Mouse (Mus musculus) 3134 (cell line): ENCODE measurements around the gene Gm45021.
"Not testable (repeated sequence)": the region's sequence is repeated elsewhere in the genome, so short reads cannot be mapped to it uniquely, and the experiment has no call there.

ENCODE experiments used
- DNase-seq: peaks from one replicate; pipeline ENCODE4 v3.0.0-alpha.2; 2011; ENCODE audit warnings: low spot score; ENCODE audit not compliant: insufficient read length; ENCODE audit errors: extremely low read depth

Gm45021 gene

DNA sequence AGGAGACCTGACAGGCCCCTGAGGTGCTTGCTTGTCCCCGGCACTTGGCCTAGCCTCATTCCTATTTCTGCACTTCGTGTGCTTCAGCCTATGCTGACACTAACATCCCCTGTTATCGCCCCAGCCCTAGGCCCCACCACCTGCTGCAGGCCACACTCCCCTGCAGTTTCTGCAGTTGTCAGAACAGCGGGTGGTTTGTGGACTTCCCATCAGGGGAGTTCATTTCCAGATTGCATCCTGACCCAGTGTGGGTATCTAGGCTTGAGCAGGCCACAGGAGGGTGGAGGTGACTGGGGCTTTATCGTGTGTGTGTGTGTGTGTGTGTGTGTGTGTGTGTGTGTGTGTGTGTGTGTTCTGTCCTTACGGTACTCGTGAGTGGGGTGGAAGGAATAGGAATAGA lies 20.1 kb downstream of the Gm45021 start:
- DNase-seq: no peak

DNA sequence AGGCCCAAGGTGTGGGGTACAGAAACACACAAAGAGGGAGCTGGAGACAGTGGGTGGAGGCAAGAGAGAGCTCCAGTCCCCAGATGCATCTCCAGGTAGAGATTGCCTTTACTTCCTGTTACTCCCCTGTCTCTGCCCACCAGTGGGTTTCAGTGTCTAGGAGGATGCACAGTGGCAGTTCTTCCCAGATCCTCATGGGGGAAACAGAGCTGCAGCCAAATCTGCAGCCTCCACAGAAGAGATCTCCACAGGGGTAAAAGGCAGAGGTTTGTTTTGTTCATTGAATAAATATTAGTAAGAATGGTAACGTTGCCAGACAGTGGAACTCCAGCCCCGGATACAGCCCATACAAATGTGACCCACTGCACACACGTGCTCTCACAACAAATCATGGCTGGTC lies 21.2 kb downstream of the Gm45021 start:
- DNase-seq: no peak

DNA sequence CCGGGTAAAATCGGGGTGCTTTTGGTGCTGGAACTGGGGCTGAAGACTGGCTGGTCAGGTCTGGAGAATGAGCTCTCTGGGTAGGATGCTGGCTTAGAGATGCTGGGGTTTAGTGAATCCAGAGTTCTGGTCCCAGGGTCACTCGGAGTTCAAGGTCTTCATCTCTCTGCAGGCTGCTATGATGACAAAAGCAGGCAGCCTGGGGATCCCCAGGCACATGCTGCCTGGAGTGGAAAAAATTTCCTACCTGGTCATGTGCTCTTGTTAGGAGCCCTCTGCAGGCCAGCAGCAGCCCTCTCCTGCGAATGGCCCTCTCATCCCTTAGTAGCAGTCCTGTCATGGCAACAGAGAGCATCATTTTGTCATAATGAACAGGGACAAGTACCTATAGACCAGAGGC lies 24.1 kb downstream of the Gm45021 start:
- DNase-seq: no peak

DNA sequence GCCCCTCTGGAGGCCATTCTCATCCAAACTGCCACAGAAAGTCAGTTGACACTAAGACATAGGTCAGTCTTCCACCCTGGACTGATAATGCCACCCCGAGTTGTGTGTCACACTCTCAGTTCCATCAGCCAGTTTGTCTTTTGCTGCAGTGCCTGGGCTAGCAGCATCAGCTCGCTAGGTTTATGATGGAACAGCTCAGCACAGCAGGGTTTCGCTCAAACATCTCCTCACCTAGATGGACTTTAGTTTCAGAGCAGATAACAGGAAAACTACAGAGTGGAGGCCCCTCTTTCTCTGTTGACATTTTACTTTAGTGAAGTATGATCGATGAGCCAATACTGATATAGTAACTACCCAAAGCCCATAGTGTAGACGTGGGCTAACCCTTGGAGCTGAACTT lies 25.3 kb downstream of the Gm45021 start:
- no peak for DNase-seq

- DNase-seq: no peak
These were observed 30.6 kb downstream of the Gm45021 start for GRCm38 (mm10) chr6:48620031-48620430.

GRCm38 (mm10) chr6:48622186-48622843 lies 32.9 kb downstream of the Gm45021 start:
- DNase-seq: not testable (repeated sequence)

DNA sequence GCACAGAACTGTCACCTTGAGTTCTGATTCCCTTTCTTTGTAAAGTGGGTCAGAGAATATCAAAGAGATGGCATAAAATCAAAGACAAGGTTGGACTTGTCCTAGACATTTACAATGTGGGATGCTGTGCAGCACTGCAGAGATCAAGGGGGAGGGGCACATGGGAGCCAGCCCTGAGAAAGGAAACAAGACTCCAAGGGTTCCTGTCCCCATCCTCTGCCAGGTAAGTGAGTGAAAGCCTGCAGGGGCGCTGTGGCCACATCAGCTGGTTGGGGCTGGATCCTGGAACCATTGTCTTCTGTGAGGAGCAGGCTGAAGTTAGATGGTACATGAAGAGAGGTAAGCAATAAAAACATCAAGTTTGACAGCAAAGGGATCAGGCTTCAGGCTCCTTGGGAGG lies 34.0 kb downstream of the Gm45021 start:
- DNase-seq: no peak

DNA sequence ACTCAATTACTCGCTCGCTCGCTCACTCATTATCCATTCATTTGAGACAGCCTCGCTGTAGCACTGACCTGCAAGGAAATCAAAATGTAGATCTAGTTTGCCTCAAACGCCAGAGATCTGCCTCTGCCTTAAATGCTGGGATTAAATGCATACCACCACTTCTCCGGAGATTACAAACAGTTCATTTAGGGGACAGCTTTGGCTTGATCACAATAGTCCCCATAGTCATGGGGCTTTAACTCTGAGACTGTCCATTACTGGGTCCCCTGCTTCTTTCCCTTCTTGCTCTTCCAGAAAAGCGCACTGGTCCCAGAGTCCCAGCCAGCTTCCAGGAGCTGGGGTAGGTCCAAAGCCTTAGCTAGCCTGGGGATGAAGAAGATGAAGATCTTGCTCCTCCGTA lies 37.1 kb downstream of the Gm45021 start, which contains the start of gene AI854703:
Gene AI854703, plus strand, starts transcription at position 301 of the 400 bp plus-strand sequence.
- no peak for DNase-seq

DNA sequence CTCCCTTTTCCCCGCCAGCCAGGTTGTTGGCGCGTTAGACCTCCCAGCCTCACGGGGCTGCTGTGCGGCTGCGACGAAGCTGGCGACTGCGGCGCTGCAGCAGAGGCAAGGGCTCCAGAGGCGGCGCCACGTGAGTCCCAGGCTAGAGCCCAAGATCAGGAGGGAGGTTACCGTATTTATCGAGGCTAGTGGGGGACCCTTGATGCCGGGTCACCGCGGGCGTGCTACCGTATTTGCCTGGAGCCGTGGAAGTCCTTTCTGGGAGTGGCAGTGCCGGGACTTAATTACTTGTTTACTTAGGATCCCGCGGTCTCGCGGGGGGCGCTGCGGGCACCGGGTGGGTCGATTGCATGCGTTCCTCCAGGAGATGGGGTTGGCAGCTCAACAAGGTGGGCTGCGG lies 37.6 kb downstream of the Gm45021 start:
- no peak for DNase-seq

GRCm38 (mm10) chr6:48627511-48627924 lies 38.1 kb downstream of the Gm45021 start:
- DNase-seq: no peak

DNA sequence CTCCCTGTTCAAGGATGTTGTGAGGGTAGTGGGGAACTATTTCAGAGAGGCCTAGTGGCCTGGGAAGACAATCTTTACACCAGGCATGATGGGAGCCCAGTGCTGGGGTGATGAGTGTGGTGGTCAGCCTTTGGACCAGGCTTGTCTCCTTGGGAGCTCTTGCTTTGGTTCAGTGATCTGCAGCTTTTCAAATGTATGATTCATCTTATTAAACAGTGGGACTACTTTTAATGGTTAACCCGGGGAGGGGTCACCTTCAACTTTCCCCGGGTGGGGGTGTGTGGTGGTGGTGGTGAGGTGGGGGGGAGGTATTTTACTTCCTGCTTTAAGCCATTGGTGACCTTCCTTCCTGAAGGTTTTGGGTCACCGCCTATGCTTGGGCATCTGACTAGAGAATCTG lies 39.0 kb downstream of the Gm45021 start:
- no peak for DNase-seq

DNA sequence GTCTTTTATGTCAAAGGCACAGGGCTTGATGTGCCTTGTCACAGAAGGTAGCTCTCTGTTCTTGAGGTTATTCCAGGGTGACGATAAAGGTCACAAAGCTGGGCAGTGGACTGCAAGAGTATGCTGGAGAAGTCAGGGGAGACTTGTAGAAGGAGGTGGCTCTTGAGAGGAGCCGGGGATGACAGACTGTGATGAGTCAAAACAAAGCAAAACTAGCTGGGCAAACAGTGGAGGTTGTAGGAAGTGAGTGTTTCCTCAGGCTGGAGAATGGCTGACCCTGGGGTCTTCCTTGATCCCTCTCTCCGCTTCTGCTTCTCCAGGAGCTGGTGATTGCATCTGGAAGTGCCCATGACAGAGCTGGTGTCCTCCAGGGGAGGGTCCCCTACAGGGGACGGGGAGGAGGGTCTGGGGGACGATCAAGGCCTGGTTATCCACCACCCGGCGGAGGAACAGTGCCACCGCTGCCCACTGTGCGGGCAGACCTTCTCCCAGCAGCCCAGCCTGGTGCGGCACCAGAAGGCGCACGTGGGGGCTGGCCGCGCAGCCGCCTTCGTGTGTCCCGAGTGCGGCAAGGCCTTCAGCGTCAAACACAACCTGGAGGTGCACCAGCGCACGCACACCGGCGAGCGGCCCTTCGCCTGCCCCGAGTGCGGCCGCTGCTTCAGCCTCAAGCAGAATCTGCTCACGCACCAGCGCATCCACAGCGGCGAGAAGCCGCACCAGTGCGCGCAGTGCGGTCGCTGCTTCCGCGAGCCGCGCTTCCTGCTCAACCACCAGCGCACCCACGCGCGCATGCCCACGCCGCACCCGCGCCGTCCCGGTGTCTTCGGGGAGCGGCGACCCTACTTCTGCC lies 39.6 kb downstream of the Gm45021 start:
- DNase-seq: no peak

DNA sequence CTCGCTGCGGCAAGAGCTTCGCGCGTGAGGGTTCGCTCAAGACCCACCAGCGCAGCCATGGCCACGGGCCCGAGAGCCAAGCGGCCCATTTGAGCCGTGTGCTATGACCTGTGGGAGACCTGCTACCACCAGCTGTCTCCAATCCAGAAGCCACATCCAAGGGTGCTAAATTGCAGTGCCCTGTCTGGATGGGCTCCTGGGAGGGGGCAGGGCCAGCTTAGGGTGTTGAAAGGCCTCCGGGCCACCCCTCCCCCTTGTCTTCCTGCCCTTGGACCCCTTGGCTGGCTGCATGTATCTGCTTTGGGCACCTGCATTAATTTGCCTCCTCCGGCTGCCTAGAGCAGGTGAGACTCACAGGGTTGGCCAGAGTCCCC lies 40.2 kb downstream of the Gm45021 start:
- no peak for DNase-seq

- DNase-seq: no peak
These were observed 41.4 kb downstream of the Gm45021 start for GRCm38 (mm10) chr6:48630831-48631230.

GRCm38 (mm10) chr6:48635105-48635504 lies 45.7 kb downstream of the Gm45021 start:
- no peak for DNase-seq

- no peak for DNase-seq
These were observed 47.1 kb downstream of the Gm45021 start for GRCm38 (mm10) chr6:48636515-48636914.

DNA sequence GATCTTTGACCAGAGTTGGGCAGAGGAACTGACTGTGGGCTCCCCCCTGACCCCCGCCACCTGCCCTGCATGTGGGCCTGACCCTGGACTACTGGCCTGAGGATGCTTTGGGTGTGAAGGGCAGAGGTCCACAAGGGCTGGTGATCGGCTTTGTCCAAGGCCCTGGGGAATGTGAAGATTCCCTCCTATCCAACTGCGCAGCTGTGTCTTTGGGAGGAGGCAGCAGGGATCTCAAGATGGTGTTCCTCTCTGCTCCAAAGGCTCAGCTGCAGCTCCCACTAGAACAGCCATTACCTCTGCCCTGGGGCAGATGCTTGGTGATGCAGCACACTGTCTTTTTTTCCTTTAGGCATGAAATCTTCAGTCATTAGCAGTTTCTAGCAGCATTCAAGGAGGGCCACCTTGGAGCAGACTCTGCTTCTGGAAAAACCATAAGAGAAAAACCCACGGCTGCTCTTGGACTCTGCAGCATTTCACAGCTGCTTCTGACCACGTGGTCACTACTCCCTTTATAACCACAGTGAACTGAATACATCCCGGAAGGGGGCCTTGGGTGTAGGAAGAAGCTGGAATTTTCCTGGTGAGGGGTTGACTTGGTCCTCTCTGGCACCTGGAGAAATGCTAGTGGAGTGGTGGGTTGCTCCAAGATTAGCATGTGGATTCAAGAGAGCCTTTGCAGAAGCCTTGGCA lies 48.5 kb downstream of the Gm45021 start:
- no peak for DNase-seq

DNA sequence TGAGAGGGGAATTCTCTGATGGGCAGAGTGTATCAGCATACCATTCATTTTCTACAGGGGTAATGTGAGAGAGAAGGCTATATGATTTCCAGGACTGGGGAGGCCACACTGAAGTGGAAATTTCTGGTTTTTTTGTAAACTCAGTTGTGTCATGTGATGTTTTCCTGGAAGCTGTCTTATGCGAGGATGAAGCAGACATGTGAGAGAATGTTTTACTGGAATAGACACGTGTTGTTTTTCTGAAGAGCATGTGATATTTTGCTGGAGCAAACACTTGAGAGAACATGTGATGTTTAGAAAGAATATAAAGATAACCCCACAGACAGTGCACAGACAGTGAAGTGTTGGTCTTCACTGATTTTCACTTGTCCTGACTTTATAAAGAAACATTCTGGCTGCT lies 49.1 kb downstream of the Gm45021 start:
- no peak for DNase-seq

DNA sequence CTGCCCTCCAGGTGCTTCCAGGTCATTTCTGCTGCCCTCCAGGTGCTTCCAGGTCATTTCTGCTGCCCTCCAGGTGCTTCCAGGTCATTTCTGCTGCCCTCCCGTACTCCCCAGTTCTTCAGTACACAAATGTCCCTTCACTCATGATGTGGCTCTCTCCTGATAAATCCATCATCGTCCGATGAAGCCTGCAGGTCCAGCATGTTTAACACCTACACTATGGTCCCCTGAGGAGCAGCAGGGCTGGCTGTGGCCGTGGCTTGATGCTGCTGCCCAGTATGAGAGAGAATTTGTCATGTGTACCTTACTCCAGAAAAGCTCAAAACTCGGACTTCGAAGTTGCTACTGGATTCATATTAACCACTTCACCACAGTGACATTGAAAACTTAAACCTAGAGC lies 52.0 kb downstream of the Gm45021 start:
- DNase-seq: no peak

DNA sequence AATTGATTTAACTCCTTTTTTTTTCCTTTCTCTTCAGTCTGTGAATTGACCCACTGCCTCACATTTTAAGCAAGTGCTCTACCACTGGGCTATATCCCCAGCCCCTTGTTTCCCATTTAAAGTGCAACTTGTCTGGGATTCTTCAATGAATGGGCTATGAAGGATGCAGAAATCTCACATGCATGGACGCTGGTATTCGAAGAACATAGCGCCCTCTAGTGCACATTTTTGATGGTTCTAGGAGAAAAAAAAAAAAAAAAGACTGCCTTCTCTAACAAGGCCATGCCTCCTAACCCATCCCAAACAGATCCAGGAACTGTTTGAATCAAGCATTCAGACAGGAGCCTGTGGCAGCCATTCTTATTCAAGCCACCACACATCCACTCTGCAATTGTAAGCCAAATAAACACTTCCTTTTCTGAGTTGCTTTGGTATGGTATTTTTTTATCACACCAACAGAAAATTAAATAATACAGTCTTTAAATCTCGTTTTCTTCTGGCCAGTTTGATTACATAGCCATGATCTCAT lies 53.4 kb downstream of the Gm45021 start:
- DNase-seq: peak; percentile 30

DNA sequence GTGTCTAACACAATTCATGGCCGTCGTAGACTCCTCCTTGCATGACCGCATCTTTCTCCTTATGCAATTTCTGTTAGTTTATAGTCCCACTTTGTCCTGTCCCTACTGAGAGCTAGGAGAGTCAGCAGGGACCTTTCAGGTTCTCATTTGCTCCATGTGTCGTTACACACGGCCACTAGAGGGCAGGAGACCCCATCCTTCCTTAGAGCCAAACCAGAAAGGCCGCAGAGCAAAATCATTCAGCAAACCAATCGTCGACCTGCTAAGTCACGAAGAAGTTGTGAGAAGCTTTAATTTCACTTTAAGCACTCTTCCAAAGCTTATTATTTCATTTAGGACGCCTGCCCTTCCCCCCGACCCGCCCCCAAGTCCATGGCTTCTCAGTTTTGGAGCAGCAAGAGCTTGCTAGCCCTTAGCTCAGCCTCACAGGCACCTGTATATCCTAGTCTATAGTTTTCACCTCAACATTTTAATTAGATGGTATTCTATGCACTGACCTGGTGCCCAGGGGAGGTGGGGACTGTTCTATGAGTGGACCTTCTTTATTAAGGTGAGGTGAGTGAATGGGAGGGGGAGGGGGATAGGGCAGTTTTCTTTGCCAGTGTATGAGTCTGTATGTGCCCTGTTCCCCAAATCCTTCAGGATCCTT lies 56.4 kb downstream of the Gm45021 start:
- peak; percentile 19 for DNase-seq
